Mouse (Mus musculus): ENCODE measurements around the gene Rsph3b. TPM values are rescaled to one million over a fixed set of nuclear protein-coding genes. Genes with fewer than 3 reads are reported as not detected.

Gene Rsph3b
- polyA plus RNA-seq, 2 experiments: 21.0 to 42.5 TPM

DNA sequence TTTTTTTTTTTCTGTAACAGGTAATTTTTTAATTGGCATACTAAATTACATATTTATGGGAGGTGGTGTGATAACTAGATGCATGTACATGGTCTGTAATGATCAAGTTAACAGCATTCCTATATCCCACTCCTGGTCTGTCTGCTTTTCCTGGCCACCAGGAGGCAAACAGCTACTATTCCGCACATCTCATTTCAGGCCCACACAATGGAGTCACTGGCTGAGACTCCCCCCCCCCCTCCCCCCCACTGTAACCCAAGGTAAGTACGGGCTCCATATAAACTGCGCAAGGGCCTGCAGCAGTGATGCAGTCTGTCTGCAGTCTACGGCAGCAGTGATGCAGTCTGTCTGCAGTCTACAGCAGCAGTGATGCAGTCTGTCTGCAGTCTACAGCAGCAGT, 51.7 kb downstream of the Rsph3b start:
- ATAC-seq (ENCODE audit: low FRiP score, low read depth): no peak
- no peak for DNase-seq (ENCODE audit: low spot score)

DNA sequence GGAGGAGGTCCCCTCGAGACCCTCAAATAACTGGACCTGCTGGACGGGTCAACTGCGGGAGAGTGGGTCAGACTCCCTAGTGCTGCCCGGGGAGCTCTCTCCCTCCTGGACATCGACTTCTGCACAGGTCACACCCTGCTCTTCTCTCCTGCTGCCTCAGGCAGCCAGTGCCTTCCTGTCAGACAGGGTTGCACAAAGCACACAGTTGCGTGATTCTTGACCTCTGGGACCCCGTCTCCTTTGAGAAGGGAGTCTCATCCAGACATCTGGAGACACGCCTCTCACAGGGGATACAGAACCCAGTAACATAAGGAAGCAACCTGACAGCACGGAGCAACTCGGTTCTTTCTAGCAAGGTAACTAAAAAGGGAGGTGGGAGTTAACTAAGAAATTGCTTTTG, 55.1 kb downstream of the Rsph3b start:
- no peak overlapping the region for H3K9ac ChIP-seq (ENCODE audit: low read depth, low read length, severe bottlenecking)
- no peaks in the 10 kb centered on the region for H3K4me1 ChIP-seq (ENCODE audit: control insufficient read depth, insufficient read depth, low read length)
- no peak overlapping the region for H3K4me3 ChIP-seq (replicated peaks; ENCODE audit: low read length)
- DNase-seq (ENCODE audit: low spot score): no peak
- no peak overlapping the region for H3K4me2 ChIP-seq (replicated peaks; ENCODE audit: low read depth, low read length, severe bottlenecking)
- TF ChIP-seq POLR2A (IDR thresholded peaks at IDR 0.05; ENCODE audit: borderline replicate concordance, extremely low read depth, insufficient read depth, insufficient read length): no peak
- no peak for ATAC-seq (ENCODE audit: low FRiP score, low read depth)
- no peaks in the 10 kb centered on the region for H3K36me3 ChIP-seq (ENCODE audit: control insufficient read depth, insufficient read depth, low read length)
- no peak overlapping the region for H3K27ac ChIP-seq (replicated peaks; ENCODE audit: low read depth, low read length)
- H3K9me3 ChIP-seq (ENCODE audit: control insufficient read depth, low read length): no peaks in the 10 kb centered on the region
- WGBS: 79% methylated on average over 10 of the region's 10 CpGs
- H3K27me3 ChIP-seq (ENCODE audit: control insufficient read depth, insufficient read depth, low read length): no peaks in the 10 kb centered on the region

More for the DNA sequence above, 51.7 kb downstream of the Rsph3b start:
- no peaks in the 10 kb centered on the region for H3K36me3 ChIP-seq (ENCODE audit: control insufficient read depth, insufficient read depth, low read length)
- H3K9ac ChIP-seq (ENCODE audit: low read depth, low read length, severe bottlenecking): no peak overlapping the region
- 59% methylated on average over 4 of the region's 4 CpGs for WGBS
- H3K27ac ChIP-seq (replicated peaks; ENCODE audit: low read depth, low read length): no peak overlapping the region
- H3K4me2 ChIP-seq (replicated peaks; ENCODE audit: low read depth, low read length, severe bottlenecking): no peak overlapping the region
- no peak for TF ChIP-seq POLR2A (IDR thresholded peaks at IDR 0.05; ENCODE audit: borderline replicate concordance, extremely low read depth, insufficient read depth, insufficient read length)
- H3K27me3 ChIP-seq (ENCODE audit: control insufficient read depth, insufficient read depth, low read length): no peaks in the 10 kb centered on the region
- H3K9me3 ChIP-seq (ENCODE audit: control insufficient read depth, low read length): no peaks in the 10 kb centered on the region
- no peak overlapping the region for H3K4me3 ChIP-seq (replicated peaks; ENCODE audit: low read length)
- H3K4me1 ChIP-seq (ENCODE audit: control insufficient read depth, insufficient read depth, low read length): no peaks in the 10 kb centered on the region

DNA sequence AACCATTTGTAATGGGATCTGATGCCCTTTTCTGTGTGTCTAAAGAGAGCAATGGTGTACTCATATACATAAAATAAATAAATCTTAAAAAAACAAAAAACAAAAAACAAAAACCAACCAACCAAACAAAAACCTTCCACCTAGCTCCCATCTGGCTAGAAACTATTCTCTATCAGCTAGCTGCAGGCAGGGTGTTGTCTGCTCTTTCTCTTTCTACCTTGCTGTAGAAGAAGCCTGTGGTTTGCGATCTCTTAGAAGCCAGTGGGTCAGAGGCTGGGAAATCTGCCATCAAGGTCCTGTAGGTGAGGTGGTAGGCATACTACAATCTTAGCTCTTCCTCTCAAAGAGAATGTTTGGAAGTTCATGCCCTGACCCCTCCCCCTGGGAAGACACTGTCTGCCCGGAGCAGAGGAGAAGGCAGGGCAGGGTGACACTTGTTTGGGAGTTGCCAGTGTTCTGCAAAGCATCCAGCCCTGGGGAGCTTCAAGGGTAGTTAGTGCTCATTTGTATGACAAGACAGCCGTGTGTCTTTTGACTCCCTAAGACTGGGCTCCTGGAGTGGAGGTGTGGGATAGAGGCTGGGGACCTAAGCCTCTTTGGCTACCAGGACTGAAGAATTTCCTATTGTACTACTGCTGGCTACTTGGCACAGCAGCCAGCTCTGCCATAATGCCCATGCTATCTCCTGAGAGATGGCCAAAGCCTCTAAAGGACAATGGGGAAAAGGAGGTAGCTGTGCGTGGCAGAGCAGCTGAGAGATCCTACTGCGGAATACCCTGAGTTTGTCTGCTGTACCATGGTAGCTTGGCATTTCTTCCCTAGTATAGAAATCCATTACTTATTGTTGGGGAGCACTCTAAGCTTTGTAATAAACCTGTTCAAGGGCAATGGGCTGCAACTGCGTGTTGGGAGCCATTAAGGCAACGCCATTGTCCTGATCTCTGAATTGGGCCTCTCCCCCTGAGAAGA, 56.2 kb downstream of the Rsph3b start:
- Histone ChIP-seq H3K27ac (replicated peaks; ENCODE audit: low read depth, low read length) (no peak overlapping the region), H3K9ac (ENCODE audit: low read depth, low read length, severe bottlenecking) (no peak overlapping the region), H3K4me2 (replicated peaks; ENCODE audit: low read depth, low read length, severe bottlenecking) (no peak overlapping the region), H3K9me3 (ENCODE audit: control insufficient read depth, low read length) (no peaks in the 10 kb centered on the region), H3K36me3 (ENCODE audit: control insufficient read depth, insufficient read depth, low read length) (no peaks in the 10 kb centered on the region), H3K4me3 (replicated peaks; ENCODE audit: low read length) (no peak overlapping the region), H3K4me1 (ENCODE audit: control insufficient read depth, insufficient read depth, low read length) (no peaks in the 10 kb centered on the region), H3K27me3 (ENCODE audit: control insufficient read depth, insufficient read depth, low read length) (no peaks in the 10 kb centered on the region)
- TF ChIP-seq POLR2A (IDR thresholded peaks at IDR 0.05; ENCODE audit: borderline replicate concordance, extremely low read depth, insufficient read depth, insufficient read length): no peak
- ATAC-seq (ENCODE audit: low FRiP score, low read depth) (no peak), DNase-seq (ENCODE audit: low spot score) (no peak)
- 73% methylated on average over 7 of the region's 7 CpGs for WGBS

DNA sequence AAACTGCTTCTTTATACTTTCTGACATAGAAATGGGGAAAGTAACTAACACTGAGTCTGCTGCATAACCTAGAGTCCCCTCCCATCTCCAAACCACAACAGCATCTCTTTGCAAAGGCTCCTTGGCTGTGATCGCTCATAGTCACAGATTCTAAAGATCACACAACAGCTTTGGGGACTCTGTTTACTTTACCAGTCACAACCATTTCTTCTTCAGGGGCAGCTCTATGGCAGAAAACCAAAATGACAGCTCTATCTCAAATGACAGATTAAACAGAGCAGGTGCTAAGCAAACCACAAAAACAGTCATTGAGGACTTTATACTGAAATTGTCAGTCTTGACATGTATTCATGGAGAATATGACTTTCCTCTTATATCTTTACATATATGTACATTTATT, 62.0 kb downstream of the Rsph3b start:
- ATAC-seq (ENCODE audit: low FRiP score, low read depth) (no peak), DNase-seq (ENCODE audit: low spot score) (no peak)
- WGBS: 90% methylated on average over 1 of the region's 1 CpGs
- H3K9ac ChIP-seq (ENCODE audit: low read depth, low read length, severe bottlenecking): no peak overlapping the region
- H3K4me3 ChIP-seq (replicated peaks; ENCODE audit: low read length): no peak overlapping the region
- no peak overlapping the region for H3K4me2 ChIP-seq (replicated peaks; ENCODE audit: low read depth, low read length, severe bottlenecking)
- H3K4me1 ChIP-seq (ENCODE audit: control insufficient read depth, insufficient read depth, low read length): no peaks in the 10 kb centered on the region
- H3K36me3 ChIP-seq (ENCODE audit: control insufficient read depth, insufficient read depth, low read length): no peaks in the 10 kb centered on the region
- H3K27me3 ChIP-seq (ENCODE audit: control insufficient read depth, insufficient read depth, low read length): no peaks in the 10 kb centered on the region
- TF ChIP-seq POLR2A (IDR thresholded peaks at IDR 0.05; ENCODE audit: borderline replicate concordance, extremely low read depth, insufficient read depth, insufficient read length): no peak
- no peak overlapping the region for H3K27ac ChIP-seq (replicated peaks; ENCODE audit: low read depth, low read length)
- H3K9me3 ChIP-seq (ENCODE audit: control insufficient read depth, low read length): no peaks in the 10 kb centered on the region

DNA sequence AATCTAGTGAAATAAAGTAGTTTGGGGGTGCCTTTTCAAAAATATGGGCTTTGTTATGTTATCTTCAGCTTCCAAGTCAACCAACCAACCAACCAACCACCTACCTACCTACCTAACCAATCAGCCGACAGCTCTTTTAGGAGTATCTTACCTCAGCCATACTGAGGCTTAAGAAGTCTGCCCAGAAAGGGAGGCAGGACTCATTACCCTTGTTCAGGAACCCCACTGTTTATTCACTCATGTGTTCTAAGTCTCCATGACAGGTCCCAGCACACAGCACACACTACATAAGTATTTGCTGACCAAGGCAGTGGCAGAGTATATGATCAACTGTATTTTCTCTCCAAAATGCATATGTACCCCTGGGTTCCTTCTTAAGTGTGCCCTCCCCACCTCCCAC, 64.0 kb downstream of the Rsph3b start:
- Histone ChIP-seq H3K27ac (replicated peaks; ENCODE audit: low read depth, low read length) (no peak overlapping the region), H3K36me3 (ENCODE audit: control insufficient read depth, insufficient read depth, low read length) (no peaks in the 10 kb centered on the region), H3K4me1 (ENCODE audit: control insufficient read depth, insufficient read depth, low read length) (no peaks in the 10 kb centered on the region), H3K4me2 (replicated peaks; ENCODE audit: low read depth, low read length, severe bottlenecking) (no peak overlapping the region), H3K9ac (ENCODE audit: low read depth, low read length, severe bottlenecking) (no peak overlapping the region), H3K4me3 (replicated peaks; ENCODE audit: low read length) (no peak overlapping the region), H3K27me3 (ENCODE audit: control insufficient read depth, insufficient read depth, low read length) (no peaks in the 10 kb centered on the region), H3K9me3 (ENCODE audit: control insufficient read depth, low read length) (no peaks in the 10 kb centered on the region)
- TF ChIP-seq POLR2A (IDR thresholded peaks at IDR 0.05; ENCODE audit: borderline replicate concordance, extremely low read depth, insufficient read depth, insufficient read length): no peak
- no peak for ATAC-seq (ENCODE audit: low FRiP score, low read depth)
- 94% methylated on average over 1 of the region's 1 CpGs for WGBS
- DNase-seq (ENCODE audit: low spot score): no peak
